Mouse (Mus musculus) testis, adult 2 months (tissue): Measurements from ENCODE around the gene Ndrg3.

Experiments used
- CTCF ChIP-seq: fragments of 200-500 bp; IDR thresholded peaks from 2 replicates; pipeline ENCODE4 v1.5.1; 2012; ENCODE audit warnings: low read depth, mild to moderate bottlenecking, inconsistent platforms, low read length, moderate library complexity; ENCODE audit not compliant: control insufficient read depth, insufficient read depth, insufficient replicate concordance
- POLR2A ChIP-seq: fragments of 200-500 bp; IDR thresholded peaks from 2 replicates; pipeline ENCODE4 v1.6.1; 2012; ENCODE audit warnings: low read depth, mild to moderate bottlenecking, inconsistent platforms, low read length, moderate library complexity; ENCODE audit not compliant: control insufficient read depth

DNA sequence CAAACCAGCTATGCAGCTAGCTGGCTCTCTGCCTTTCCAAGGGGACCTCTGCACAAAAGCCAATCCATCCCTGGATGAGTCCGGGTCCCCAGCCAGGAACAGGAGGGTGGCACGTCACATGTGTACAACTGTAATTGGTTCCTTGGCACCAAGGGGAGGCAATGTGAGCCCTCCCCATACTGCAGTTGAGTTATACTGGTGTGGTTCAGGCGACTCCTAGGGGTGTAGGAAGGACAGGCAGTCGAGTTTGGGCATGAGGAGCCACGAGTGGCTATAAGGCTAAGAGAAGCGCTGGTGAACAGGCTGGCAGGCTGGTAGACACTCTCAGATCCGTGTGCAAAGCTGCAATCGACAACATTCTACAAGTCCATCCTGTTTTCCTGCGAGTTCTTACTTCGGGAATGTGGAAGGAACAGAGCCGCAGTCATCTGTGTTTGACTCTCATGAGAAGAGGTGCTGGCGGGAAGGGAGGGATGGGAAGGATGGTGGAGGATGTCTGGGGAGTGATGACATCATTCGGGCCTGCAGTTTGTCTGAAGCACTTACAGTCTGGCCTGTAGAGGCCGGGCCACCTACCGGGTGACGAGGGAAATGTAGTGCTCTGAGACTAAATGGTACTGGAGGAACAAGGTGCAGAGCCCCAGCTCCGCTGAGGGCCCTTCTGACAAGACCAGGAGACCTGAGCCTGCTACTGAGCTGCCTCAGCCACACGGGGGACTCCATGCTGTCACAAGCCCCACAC, 24.8 kb upstream of the Ndrg3 start:
- TF ChIP-seq CTCF = no peak
- no peak for TF ChIP-seq POLR2A
